Mouse (Mus musculus) heart, postnatal 10 days (tissue): ENCODE results near the gene Diras1. TPM values are rescaled to one million over a fixed set of nuclear protein-coding genes. Genes with fewer than 3 reads are reported as not detected.
"Not testable (repeated sequence)": the region's sequence is repeated elsewhere in the genome, so short reads cannot be mapped to it uniquely, and the experiment has no call there.

Experiments
- DNase-seq, 2 experiments: peaks; one replicate each; pipeline ENCODE4 v3.0.0; 2021
- intact Hi-C: fragments of 180-260 bp; cut with DNase I; formaldehyde crosslinking; loops from one replicate; pipeline ENCODE4 v1.15.1; 2025
- total RNA-seq, 2 experiments: library from RNA; stranded (reverse); gene quantifications; 2 replicates each; pipeline ENCODE4 v1.2.3; 2021

The Diras1 gene
- total RNA-seq, 2 experiments from 2014 or later, result not detected

- intact Hi-C loops, result loop anchor here (2.0 kb wide), 2 partner anchors 40 to 82 kb away; no protein-coding TSS in a partner anchor
- no peak for DNase-seq
Observed at GRCm38 (mm10) chr10:81000197-81001062, 25.0 kb downstream of the Diras1 start.

DNA sequence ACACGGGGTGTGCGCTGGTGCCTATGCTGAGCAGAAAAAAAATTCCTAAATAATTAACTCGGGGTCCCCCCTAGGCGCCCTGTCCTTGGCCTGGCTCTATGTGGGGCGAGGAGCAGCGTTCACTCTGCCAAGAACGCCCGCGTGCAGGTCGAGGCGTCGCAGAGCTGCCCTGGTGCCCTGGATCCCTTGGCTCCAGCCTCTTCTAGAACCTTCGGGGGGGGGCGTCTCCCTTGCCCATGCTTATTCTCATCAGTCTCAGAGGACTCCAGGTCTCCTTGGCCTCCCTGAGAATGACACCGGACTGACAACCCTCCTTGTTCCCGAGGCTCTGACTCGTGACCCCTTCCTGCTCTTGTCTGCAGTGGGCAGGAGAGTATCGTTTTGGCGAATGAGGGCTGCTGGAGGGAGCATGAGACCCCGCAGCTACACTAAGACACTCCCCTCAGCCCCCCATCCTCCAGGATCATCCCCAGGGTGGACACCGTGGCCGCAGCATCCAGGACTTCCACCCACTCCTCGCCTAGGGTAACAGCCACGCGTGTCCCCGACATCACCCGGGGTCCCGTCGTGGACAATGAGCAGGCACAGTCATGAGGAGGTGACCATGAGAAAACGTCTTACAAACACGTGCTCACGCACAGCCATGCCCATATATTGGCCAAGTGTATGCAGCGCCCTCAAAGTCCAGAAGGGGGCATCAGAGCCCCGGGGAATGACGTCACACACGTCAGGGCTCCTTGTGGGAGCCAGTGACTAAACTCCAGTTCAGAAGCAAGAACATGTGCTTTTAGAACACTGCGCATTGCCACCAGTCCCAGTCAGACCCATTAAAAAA, 25.9 kb downstream of the Diras1 start:
- DNase-seq, result peak; percentile 86 to 90
- intact Hi-C loops, result loop anchor here (1.0 to 5.0 kb wide), 6 partner anchors 41 to 257 kb away; partner anchors contain the start of genes Amh and Ap3d1

- DNase-seq, result peak; percentile 48 to 66
Observed at GRCm38 (mm10) chr10:80998778-80999177, 26.7 kb downstream of the Diras1 start.

GRCm38 (mm10) chr10:80998021-80998420, 27.4 kb downstream of the Diras1 start:
- intact Hi-C loops, result loop anchor here (5.0 kb wide), 3 partner anchors 176 to 256 kb away; partner anchors contain the start of genes Amh and Ap3d1
- DNase-seq, result no peak

More at GRCm38 (mm10) chr10:80998778-80999177, 26.7 kb downstream of the Diras1 start:
- intact Hi-C loops, result loop anchor here (1.0 to 5.0 kb wide), 4 partner anchors 176 to 256 kb away; partner anchors contain the start of genes Amh and Ap3d1

GRCm38 (mm10) chr10:80997332-80997731, 28.1 kb downstream of the Diras1 start:
- intact Hi-C loops, result loop anchor here (5.0 kb wide), 3 partner anchors 175 to 255 kb away; partner anchors contain the start of genes Amh and Ap3d1
- no peak for DNase-seq

DNA sequence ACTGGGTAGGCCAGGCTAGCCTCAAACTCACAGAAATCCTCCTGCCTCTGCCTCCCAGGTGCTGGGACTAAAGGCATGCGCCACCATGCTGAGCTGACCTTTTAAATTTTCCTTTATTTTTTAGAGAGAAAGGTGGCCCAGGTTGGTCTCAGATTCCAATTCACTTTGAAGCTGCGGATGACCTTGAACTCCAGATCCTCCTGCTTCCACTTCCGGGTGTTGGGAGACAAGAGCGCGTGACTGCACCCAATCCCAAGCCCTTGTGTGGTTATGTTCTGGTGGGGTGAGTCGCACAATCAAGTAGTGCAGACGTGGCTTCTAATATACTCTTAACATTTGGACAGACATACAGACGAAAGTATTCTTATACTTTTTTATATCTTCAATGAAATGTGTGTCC, 29.0 kb downstream of the Diras1 start:
- no peak for DNase-seq
- intact Hi-C loops, result loop anchor here (5.0 kb wide), 3 partner anchors 174 to 254 kb away; partner anchors contain the start of genes Amh and Ap3d1

DNA sequence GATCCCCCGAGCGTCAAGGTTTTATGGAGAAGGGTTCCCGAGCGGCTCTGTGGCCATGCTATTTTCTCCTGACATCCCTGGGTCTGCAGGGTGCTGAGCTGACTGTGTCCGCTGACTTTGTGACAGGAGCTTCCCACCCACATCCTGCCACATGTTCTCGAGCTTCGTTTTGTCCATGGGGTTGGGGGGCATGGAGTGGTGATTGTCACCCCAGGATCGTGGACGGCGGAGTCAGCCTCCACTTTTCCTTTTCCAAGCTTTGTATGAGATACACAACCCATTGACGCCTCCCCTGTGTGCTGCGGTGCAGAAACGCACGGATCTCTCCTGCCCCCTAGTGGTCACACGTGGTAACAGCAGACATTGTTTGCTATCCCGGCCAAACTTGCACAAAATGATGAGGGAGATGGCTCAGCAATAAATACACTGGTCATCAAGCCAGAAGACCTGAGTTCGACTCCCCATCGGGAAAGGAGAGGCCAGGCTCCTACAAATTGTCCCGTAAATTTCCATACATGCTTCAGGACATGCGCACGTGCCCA, 30.3 kb downstream of the Diras1 start:
- peak; percentile 86 to 91 for DNase-seq
- intact Hi-C loops, result loop anchor here (2.0 to 5.0 kb wide), 5 partner anchors 66 to 253 kb away; partner anchors contain the start of genes Amh and Ap3d1

DNA sequence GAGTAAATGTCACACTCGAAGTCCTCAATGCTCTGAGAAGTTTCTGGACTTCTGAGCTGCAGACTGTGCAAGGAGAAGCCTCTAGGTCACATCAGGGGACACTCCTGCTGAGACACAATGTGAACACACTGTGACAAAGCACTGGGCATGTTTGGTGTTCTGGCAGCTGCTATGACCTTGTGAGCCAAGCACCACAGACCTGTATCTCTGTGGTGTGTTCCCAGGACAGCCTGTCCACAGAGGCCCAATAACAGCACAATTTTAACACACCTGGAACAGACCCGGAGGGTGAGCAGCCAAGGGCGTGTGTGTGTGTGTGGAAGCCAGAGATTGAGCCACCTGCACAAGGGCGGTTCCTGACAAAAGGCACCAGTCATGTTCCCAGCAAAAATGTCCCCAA, 30.8 kb downstream of the Diras1 start:
- DNase-seq, result peak; percentile 64 to 74
- intact Hi-C loops, result loop anchor here (2.0 to 5.0 kb wide), 5 partner anchors 66 to 252 kb away; partner anchors contain the start of genes Amh and Ap3d1

DNA sequence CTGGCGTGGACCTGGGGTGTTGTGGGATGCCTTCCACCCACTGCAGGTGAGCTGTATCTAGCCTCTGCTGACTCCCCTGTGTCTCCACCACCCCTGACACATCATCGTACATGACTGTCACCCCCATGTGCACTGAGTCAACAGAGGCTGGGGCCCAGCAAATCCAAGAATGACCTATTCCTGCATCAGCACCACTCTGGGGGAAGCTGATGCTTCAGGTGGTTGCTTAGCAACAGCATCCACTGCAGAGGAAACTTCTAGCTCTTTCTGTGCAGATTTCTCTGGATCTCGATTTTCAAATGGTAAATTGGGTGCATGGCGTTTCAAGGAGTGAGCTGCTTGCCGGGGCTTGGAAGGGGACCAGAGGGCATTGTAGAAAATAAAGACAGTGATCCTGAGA, 32.2 kb downstream of the Diras1 start:
- intact Hi-C loops, result no loop called here
- DNase-seq, result no peak

DNA sequence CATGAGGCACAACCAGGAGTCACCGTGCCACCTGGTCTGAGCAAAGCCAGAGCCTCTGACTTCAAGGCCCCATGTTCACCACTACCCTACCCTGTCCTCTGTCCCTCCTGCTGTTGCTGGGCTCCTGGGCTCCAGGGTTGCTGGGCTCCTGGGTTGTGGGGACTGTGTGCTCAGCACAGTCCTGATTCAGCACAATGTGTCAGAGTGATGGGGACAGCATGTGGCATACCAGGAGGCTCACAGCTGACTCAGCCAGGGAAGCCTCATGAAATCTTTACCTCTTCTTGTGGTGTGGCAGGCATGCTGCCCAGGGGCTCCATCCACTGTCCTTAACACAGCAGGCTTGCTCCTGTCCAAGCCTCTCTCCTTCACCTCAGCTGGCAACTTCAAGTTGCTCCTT, 33.5 kb downstream of the Diras1 start:
- intact Hi-C loops, result no loop called here
- no peak for DNase-seq

- no peak for DNase-seq
- intact Hi-C loops, result no loop called here
Observed at GRCm38 (mm10) chr10:80991007-80991406, 34.5 kb downstream of the Diras1 start.

GRCm38 (mm10) chr10:80990406-80990805, 35.1 kb downstream of the Diras1 start:
- DNase-seq, result no peak
- intact Hi-C loops, result no loop called here

DNA sequence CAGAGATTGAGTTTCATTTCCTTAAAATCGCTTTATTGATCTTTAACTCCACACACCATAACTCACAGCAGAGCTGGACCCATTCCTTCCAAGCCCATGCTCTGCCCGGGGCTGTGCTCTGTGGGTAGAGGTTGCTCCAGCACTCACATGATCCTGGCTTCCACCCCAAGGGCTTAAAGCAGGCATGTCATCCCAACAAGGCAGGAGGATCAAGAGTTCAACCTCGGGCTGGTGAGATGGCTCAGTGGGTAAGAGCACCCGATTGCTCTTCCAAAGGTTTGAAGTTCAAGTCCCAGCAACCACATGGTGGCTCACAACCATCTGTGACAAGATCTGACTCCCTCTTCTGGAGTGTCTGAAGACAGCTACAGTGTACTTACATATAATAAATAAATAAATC, 35.6 kb downstream of the Diras1 start:
- intact Hi-C loops, result not testable (repeated sequence)

DNA sequence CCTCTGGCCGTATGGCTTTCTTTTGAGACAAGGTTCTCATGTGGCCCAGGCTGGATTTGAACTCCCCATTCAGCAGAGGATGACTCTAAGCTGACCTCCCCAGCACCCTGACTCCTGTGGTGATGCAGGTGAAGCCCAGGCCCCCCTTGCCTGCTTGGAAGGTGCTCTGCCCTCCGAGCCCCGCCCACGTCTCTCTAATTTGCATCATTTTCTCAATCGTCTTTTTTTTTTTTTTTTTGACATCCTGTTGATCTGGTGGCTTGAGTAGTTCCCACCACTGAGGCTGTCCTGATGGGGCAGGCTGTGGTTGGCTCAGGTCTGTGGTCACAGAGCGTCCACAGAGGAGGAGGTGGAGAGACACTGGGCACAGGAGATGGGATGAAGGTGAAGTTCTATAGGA, 36.0 kb downstream of the Diras1 start:
- intact Hi-C loops, result no loop called here
- no peak for DNase-seq

More for the DNA sequence above, 35.6 kb downstream of the Diras1 start:
- DNase-seq, result not testable (repeated sequence)

DNA sequence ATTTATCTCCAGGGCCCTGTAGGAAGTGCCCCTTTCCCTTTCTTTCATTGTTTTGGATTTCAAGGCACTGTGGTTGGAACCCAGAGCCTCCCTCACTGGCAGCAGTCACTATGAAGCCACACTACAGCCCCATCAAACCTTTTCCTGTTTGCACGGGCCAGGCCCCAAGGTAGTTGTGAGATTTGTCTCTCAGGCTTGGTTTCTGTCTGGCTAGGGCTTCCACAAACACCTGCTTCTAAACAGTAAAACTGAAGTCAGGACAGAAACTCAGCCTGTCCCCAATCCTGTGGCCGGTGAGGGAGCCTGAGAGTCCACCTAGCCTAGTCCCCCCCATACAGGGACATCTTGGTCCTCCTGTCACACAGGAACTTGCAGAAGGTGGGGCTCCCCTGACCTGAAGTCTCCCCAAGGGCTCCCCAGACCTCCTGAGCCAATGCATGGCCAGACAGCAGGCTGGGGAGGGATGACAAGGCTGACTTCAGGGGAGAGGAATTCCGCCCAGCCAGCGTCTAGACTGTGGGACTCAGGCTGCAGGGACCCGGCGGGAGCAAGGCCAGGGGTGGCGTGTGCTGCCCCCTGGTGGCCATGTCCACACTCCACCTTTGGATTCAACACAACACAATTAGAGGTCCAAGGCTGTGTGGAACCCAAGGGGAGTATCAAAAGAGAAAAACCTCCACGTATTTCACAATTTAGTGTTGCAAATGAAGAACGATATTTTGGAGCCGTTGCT, 37.6 kb downstream of the Diras1 start:
- peak; percentile 91 to 94 for DNase-seq
- intact Hi-C loops, result loop anchor here (1.0 kb wide), 1 partner anchor 60 kb away; no protein-coding TSS in a partner anchor

DNA sequence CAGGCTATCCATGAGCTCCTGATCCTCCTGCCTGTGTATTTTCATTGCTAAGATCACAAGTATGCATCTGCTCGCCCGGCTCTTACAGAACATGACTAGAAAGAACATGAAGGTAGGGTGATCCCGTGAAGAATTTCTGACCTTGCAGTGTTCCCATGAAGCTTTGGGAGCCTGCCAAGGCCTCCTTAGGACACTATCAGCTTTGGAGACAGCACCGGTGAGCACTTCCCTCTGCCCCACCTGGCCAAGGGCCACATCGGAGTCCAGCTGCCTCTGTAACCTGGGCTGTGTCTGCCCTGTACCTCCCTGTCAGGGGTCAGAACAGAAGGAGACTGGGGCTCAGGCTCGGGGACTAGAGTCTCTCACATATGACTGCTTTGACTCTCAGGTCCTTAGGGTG, 38.7 kb downstream of the Diras1 start:
- intact Hi-C loops, result no loop called here
- peak; percentile 83 to 84 for DNase-seq

- no peak for DNase-seq
- intact Hi-C loops, result no loop called here
Observed at GRCm38 (mm10) chr10:80985970-80986701, 39.3 kb downstream of the Diras1 start.

- DNase-seq, result peak in 1 of 2 experiments; percentile 58
Observed at GRCm38 (mm10) chr10:80985241-80985969, 40.1 kb downstream of the Diras1 start.

More at GRCm38 (mm10) chr10:80985241-80985969, 40.1 kb downstream of the Diras1 start:
- intact Hi-C loops, result no loop called here
